Mouse (Mus musculus): ENCODE measurements around the gene Espn. TPM values are rescaled to one million over a fixed set of nuclear protein-coding genes. Genes with fewer than 3 reads are reported as not detected.
A peak's percentile ranks its signal among the peaks of the same experiment; 100 is the strongest.

The Espn gene
- polyA plus RNA-seq, 1 experiment from 2014 or later: 0.90 TPM

- Histone ChIP-seq H3K27me3 (ENCODE audit: control insufficient read depth, insufficient read depth, low read length) (peaks cover 99% of the 10 kb centered on the region), H3K36me3 (ENCODE audit: control insufficient read depth, insufficient read depth, low read length) (no peaks in the 10 kb centered on the region), H3K4me2 (ENCODE audit: low read depth, low read length, severe bottlenecking) (no peak overlapping the region), H3K9ac (ENCODE audit: low read length) (no peak overlapping the region), H3K4me3 (ENCODE audit: low read depth, low read length) (no peak overlapping the region), H3K4me1 (replicated peaks; ENCODE audit: control insufficient read depth, insufficient read depth, low read length) (peaks cover 27% of the 10 kb centered on the region; the same call in 1 of the 2 replicates), H3K9me3 (ENCODE audit: control insufficient read depth, low read length) (no peaks in the 10 kb centered on the region), H3K27ac (ENCODE audit: low read depth, low read length) (no peak overlapping the region)
- ATAC-seq (replicated peaks; ENCODE audit: low FRiP score) (no peak), DNase-seq (ENCODE audit: low spot score) (no peak)
- 20% methylated on average over 13 of the region's 13 CpGs for WGBS
These were observed 22.7 kb downstream of the Espn start for GRCm38 (mm10) chr4:152129395-152129930.

- H3K36me3 ChIP-seq (ENCODE audit: control insufficient read depth, insufficient read depth, low read length): no peaks in the 10 kb centered on the region
- no peak overlapping the region for H3K4me3 ChIP-seq (ENCODE audit: low read depth, low read length)
- no peaks in the 10 kb centered on the region for H3K9me3 ChIP-seq (ENCODE audit: control insufficient read depth, low read length)
- DNase-seq (ENCODE audit: low spot score): no peak
- ATAC-seq (replicated peaks; ENCODE audit: low FRiP score): no peak
- H3K9ac ChIP-seq (ENCODE audit: low read length): no peak overlapping the region
- WGBS: 41% methylated on average over 5 of the region's 5 CpGs
- no peak overlapping the region for H3K27ac ChIP-seq (ENCODE audit: low read depth, low read length)
- peaks cover 99% of the 10 kb centered on the region for H3K27me3 ChIP-seq (ENCODE audit: control insufficient read depth, insufficient read depth, low read length)
- H3K4me1 ChIP-seq (replicated peaks; ENCODE audit: control insufficient read depth, insufficient read depth, low read length): peaks cover 27% of the 10 kb centered on the region; the same call in 1 of the 2 replicates
- no peak overlapping the region for H3K4me2 ChIP-seq (ENCODE audit: low read depth, low read length, severe bottlenecking)
These were observed 23.4 kb downstream of the Espn start for GRCm38 (mm10) chr4:152128784-152129183.

DNA sequence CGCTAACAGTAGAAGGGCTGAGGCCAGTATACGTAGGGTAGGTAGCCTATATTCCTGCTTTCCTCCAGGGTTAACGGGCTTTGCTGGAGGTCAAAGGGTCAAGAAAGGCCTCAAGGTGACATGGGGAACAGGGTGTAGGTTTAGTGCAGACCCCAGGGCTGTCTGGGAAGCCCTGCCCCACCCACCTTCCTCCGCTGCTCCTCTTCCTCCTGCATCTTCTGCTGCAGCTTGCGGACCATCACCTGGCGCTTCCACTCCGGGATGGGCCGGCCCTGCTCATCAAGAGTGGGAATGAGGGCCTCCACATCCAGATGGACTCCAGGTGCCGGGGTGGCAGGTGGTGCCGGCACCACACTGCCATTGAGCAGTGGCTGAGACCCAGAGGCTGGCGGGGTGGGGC is 24.3 kb downstream of the Espn start:
- Histone ChIP-seq H3K4me2 (ENCODE audit: low read depth, low read length, severe bottlenecking) (no peak overlapping the region), H3K36me3 (ENCODE audit: control insufficient read depth, insufficient read depth, low read length) (no peaks in the 10 kb centered on the region), H3K27ac (ENCODE audit: low read depth, low read length) (no peak overlapping the region), H3K9me3 (ENCODE audit: control insufficient read depth, low read length) (no peaks in the 10 kb centered on the region), H3K27me3 (ENCODE audit: control insufficient read depth, insufficient read depth, low read length) (peaks cover 100% of the 10 kb centered on the region), H3K9ac (ENCODE audit: low read length) (no peak overlapping the region), H3K4me1 (replicated peaks; ENCODE audit: control insufficient read depth, insufficient read depth, low read length) (peaks cover 27% of the 10 kb centered on the region; the same call in 1 of the 2 replicates), H3K4me3 (ENCODE audit: low read depth, low read length) (no peak overlapping the region)
- DNase-seq (ENCODE audit: low spot score): no peak
- ATAC-seq (replicated peaks; ENCODE audit: low FRiP score): no peak
- WGBS: 79% methylated on average over 11 of the region's 11 CpGs

- no peak overlapping the region for H3K9ac ChIP-seq (ENCODE audit: low read length)
- no peak overlapping the region for H3K27ac ChIP-seq (ENCODE audit: low read depth, low read length)
- peaks cover 98% of the 10 kb centered on the region for H3K27me3 ChIP-seq (ENCODE audit: control insufficient read depth, insufficient read depth, low read length)
- WGBS: 3% methylated on average over 65 of the region's 65 CpGs
- H3K4me1 ChIP-seq (replicated peaks; ENCODE audit: control insufficient read depth, insufficient read depth, low read length): peaks cover 18% of the 10 kb centered on the region; the same call in 1 of the 2 replicates
- no peaks in the 10 kb centered on the region for H3K36me3 ChIP-seq (ENCODE audit: control insufficient read depth, insufficient read depth, low read length)
- 0 out of 2 replicates have a peak overlapping the region, but pooled peaks have one; percentile 18 for H3K4me2 ChIP-seq (ENCODE audit: low read depth, low read length, severe bottlenecking)
- ATAC-seq (replicated peaks; ENCODE audit: low FRiP score): no peak
- H3K4me3 ChIP-seq (ENCODE audit: low read depth, low read length): no peak overlapping the region
- peak; percentile 68 for DNase-seq (ENCODE audit: low spot score)
- H3K9me3 ChIP-seq (ENCODE audit: control insufficient read depth, low read length): no peaks in the 10 kb centered on the region
These were observed 25.9 kb downstream of the Espn start for GRCm38 (mm10) chr4:152126026-152126920.

- H3K27me3 ChIP-seq (ENCODE audit: control insufficient read depth, insufficient read depth, low read length): peaks cover 98% of the 10 kb centered on the region
- no peak overlapping the region for H3K4me3 ChIP-seq (ENCODE audit: low read depth, low read length)
- peaks cover 14% of the 10 kb centered on the region; the same call in 1 of the 2 replicates for H3K4me1 ChIP-seq (replicated peaks; ENCODE audit: control insufficient read depth, insufficient read depth, low read length)
- H3K27ac ChIP-seq (ENCODE audit: low read depth, low read length): no peak overlapping the region
- ATAC-seq (replicated peaks; ENCODE audit: low FRiP score) (no peak), DNase-seq (ENCODE audit: low spot score) (no peak)
- 3% methylated on average over 56 of the region's 56 CpGs for WGBS
- 0 out of 2 replicates have a peak overlapping the region, but pooled peaks have one; percentile 11 for H3K4me2 ChIP-seq (ENCODE audit: low read depth, low read length, severe bottlenecking)
- no peak overlapping the region for H3K9ac ChIP-seq (ENCODE audit: low read length)
- no peaks in the 10 kb centered on the region for H3K9me3 ChIP-seq (ENCODE audit: control insufficient read depth, low read length)
- H3K36me3 ChIP-seq (ENCODE audit: control insufficient read depth, insufficient read depth, low read length): no peaks in the 10 kb centered on the region
These were observed 26.8 kb downstream of the Espn start for GRCm38 (mm10) chr4:152125161-152126025.

GRCm38 (mm10) chr4:152124361-152124961 is 27.7 kb downstream of the Espn start:
- ATAC-seq (replicated peaks; ENCODE audit: low FRiP score) (no peak), DNase-seq (ENCODE audit: low spot score) (no peak)
- Histone ChIP-seq H3K27me3 (ENCODE audit: control insufficient read depth, insufficient read depth, low read length) (peaks cover 98% of the 10 kb centered on the region), H3K36me3 (ENCODE audit: control insufficient read depth, insufficient read depth, low read length) (no peaks in the 10 kb centered on the region), H3K27ac (ENCODE audit: low read depth, low read length) (no peak overlapping the region), H3K9me3 (ENCODE audit: control insufficient read depth, low read length) (no peaks in the 10 kb centered on the region), H3K4me1 (replicated peaks; ENCODE audit: control insufficient read depth, insufficient read depth, low read length) (peaks cover 22% of the 10 kb centered on the region), H3K9ac (ENCODE audit: low read length) (no peak overlapping the region), H3K4me2 (ENCODE audit: low read depth, low read length, severe bottlenecking) (no peak overlapping the region), H3K4me3 (ENCODE audit: low read depth, low read length) (no peak overlapping the region)
- 6% methylated on average over 13 of the region's 13 CpGs for WGBS

DNA sequence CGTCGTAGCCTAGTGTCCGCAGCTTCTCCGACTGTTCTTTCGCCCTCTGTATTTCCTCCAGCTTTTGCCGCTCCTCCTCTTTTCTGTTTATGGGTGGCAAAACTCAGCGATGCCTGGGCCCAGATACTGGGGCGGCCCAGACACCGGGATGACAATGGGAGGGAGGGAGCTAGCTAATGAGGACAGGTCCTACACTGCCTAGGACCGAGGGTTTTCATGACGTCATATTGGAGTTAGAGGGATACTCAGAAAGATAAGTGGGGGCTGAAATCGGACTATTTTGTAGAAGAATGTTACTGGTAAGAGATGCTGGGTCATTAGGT is 31.0 kb downstream of the Espn start:
- Histone ChIP-seq H3K27ac (ENCODE audit: low read depth, low read length) (no peak overlapping the region), H3K9me3 (ENCODE audit: control insufficient read depth, low read length) (no peaks in the 10 kb centered on the region), H3K4me3 (ENCODE audit: low read depth, low read length) (no peak overlapping the region), H3K4me1 (replicated peaks; ENCODE audit: control insufficient read depth, insufficient read depth, low read length) (peaks cover 23% of the 10 kb centered on the region), H3K27me3 (ENCODE audit: control insufficient read depth, insufficient read depth, low read length) (peaks cover 97% of the 10 kb centered on the region), H3K4me2 (ENCODE audit: low read depth, low read length, severe bottlenecking) (no peak overlapping the region), H3K36me3 (ENCODE audit: control insufficient read depth, insufficient read depth, low read length) (no peaks in the 10 kb centered on the region), H3K9ac (ENCODE audit: low read length) (no peak overlapping the region)
- WGBS: under 1% methylated on average over 12 of the region's 12 CpGs
- DNase-seq (ENCODE audit: low spot score) (no peak), ATAC-seq (replicated peaks; ENCODE audit: low FRiP score) (no peak)
